Mouse (Mus musculus) heart, embryonic 16.5 days (tissue): ENCODE data around the gene Erg. TPM values are rescaled to one million over a fixed set of nuclear protein-coding genes. Genes with fewer than 3 reads are reported as not detected.

Source experiments
- ATAC-seq: fragments of 200-750 bp; cut with Nextera tagmentation; replicated peaks from 2 replicates; pipeline ENCODE4 v1.8.0; 2017; ENCODE audit warnings: moderate number of reproducible peaks; ENCODE audit not compliant: insufficient read depth, low FRiP score; ENCODE audit errors: extremely low read depth
- H3K27ac ChIP-seq: fragments of 300-500 bp; sonication (generic); 2 replicates; pipeline ENCODE4 v1.5.1; 2014; ENCODE audit warnings: mild to moderate bottlenecking, low read length, control low read depth, moderate library complexity
- H3K27me3 ChIP-seq: fragments of 300-500 bp; sonication (generic); 2 replicates; pipeline ENCODE4 v1.6.1; 2014; ENCODE audit warnings: low read length, mixed read lengths; ENCODE audit not compliant: control insufficient read depth, insufficient read depth
- H3K36me3 ChIP-seq: fragments of 300-500 bp; sonication (generic); 2 replicates; pipeline ENCODE4 v1.6.1; 2014; ENCODE audit not compliant: control insufficient read depth, insufficient read depth
- H3K4me1 ChIP-seq: fragments of 300-500 bp; sonication (generic); 2 replicates; pipeline ENCODE4 v1.6.1; 2014; ENCODE audit warnings: low read length, mixed read lengths; ENCODE audit not compliant: control insufficient read depth, insufficient read depth
- H3K4me2 ChIP-seq: fragments of 300-500 bp; sonication (generic); 2 replicates; pipeline ENCODE4 v1.6.1; 2014; ENCODE audit warnings: low read depth, mild to moderate bottlenecking, control low read depth, low read length
- H3K4me3 ChIP-seq: fragments of 300-500 bp; sonication (generic); 2 replicates; pipeline ENCODE4 v1.5.1; 2014; ENCODE audit warnings: mild to moderate bottlenecking, control low read depth, low read length
- H3K9ac ChIP-seq: fragments of 300-500 bp; sonication (generic); 2 replicates; pipeline ENCODE4 v1.6.1; 2014; ENCODE audit warnings: low read length, control low read depth
- H3K9me3 ChIP-seq: fragments of 300-500 bp; sonication (generic); replicated peaks from 2 replicates; pipeline ENCODE4 v1.6.1; 2016; ENCODE audit warnings: low read length; ENCODE audit not compliant: control insufficient read depth
- WGBS: fragments of 180-500 bp; shearing (Covaris S2); extraction: QIAGEN DNeasy Blood & Tissue Kit; methylation state at CpG from one replicate; pipeline ENCODE4 v1.1.7; 2014; 5-methylcytosine and 5-hydroxymethylcytosine counted together
- polyA plus RNA-seq: library from polyadenylated mRNA; unstranded; fragments of >200 nt; fragmentation: Nextera tagmentation; extraction: Ambion mirVana; gene quantifications from 2 replicates; pipeline ENCODE4 v1.2.1, GENCODE M21; 2015

Erg gene
- polyA plus RNA-seq, 1 experiment from 2014 or later: 6.8 TPM

- Histone ChIP-seq H3K9me3 (no peaks in the 10 kb centered on the region), H3K4me2 (no peak overlapping the region), H3K36me3 (no peaks in the 10 kb centered on the region), H3K4me1 (no peaks in the 10 kb centered on the region), H3K27ac (no peak overlapping the region), H3K9ac (no peak overlapping the region), H3K27me3 (no peaks in the 10 kb centered on the region), H3K4me3 (no peak overlapping the region)
- WGBS: 67% methylated on average over 20 of the region's 20 CpGs
- no peak for ATAC-seq
Observed at GRCm38 (mm10) chr16:95611982-95612746, 25.8 kb upstream of the Erg start.

- WGBS: 61% methylated on average over 7 of the region's 7 CpGs
- Histone ChIP-seq H3K9me3 (no peaks in the 10 kb centered on the region), H3K9ac (no peak overlapping the region), H3K4me3 (no peak overlapping the region), H3K27me3 (no peaks in the 10 kb centered on the region), H3K27ac (no peak overlapping the region), H3K36me3 (no peaks in the 10 kb centered on the region), H3K4me2 (no peak overlapping the region), H3K4me1 (no peaks in the 10 kb centered on the region)
- ATAC-seq: no peak
Observed at GRCm38 (mm10) chr16:95608624-95609023, 22.2 kb upstream of the Erg start.

GRCm38 (mm10) chr16:95605304-95605703 is 18.9 kb upstream of the Erg start:
- WGBS: 21% methylated on average over 7 of the region's 7 CpGs
- peak; percentile 37; the same call in 1 of the 2 replicates for ATAC-seq
- no peak overlapping the region for H3K4me3 ChIP-seq
- no peaks in the 10 kb centered on the region for H3K9me3 ChIP-seq
- no peaks in the 10 kb centered on the region for H3K27me3 ChIP-seq
- no peaks in the 10 kb centered on the region for H3K4me1 ChIP-seq
- no peak overlapping the region for H3K9ac ChIP-seq
- H3K4me2 ChIP-seq: no peak overlapping the region
- H3K27ac ChIP-seq: no peak overlapping the region
- H3K36me3 ChIP-seq: no peaks in the 10 kb centered on the region

GRCm38 (mm10) chr16:95602504-95602903 is 16.1 kb upstream of the Erg start:
- Histone ChIP-seq H3K4me2 (no peak overlapping the region), H3K9me3 (no peaks in the 10 kb centered on the region), H3K4me1 (no peaks in the 10 kb centered on the region), H3K27me3 (no peaks in the 10 kb centered on the region), H3K36me3 (no peaks in the 10 kb centered on the region), H3K4me3 (no peak overlapping the region), H3K27ac (no peak overlapping the region), H3K9ac (no peak overlapping the region)
- no peak for ATAC-seq
- 44% methylated on average over 5 of the region's 5 CpGs for WGBS

GRCm38 (mm10) chr16:95601807-95602206 is 15.4 kb upstream of the Erg start:
- Histone ChIP-seq H3K4me3 (no peak overlapping the region), H3K4me1 (no peaks in the 10 kb centered on the region), H3K9ac (no peak overlapping the region), H3K27me3 (no peaks in the 10 kb centered on the region), H3K36me3 (no peaks in the 10 kb centered on the region), H3K9me3 (no peaks in the 10 kb centered on the region), H3K4me2 (no peak overlapping the region), H3K27ac (no peak overlapping the region)
- no peak for ATAC-seq
- WGBS: 35% methylated on average over 4 of the region's 4 CpGs

- Histone ChIP-seq H3K9me3 (no peaks in the 10 kb centered on the region), H3K4me1 (no peaks in the 10 kb centered on the region), H3K4me2 (no peak overlapping the region), H3K27me3 (no peaks in the 10 kb centered on the region), H3K9ac (no peak overlapping the region), H3K4me3 (no peak overlapping the region), H3K27ac (no peak overlapping the region), H3K36me3 (no peaks in the 10 kb centered on the region)
- WGBS: 92% methylated on average over 4 of the region's 4 CpGs
- ATAC-seq: no peak
Observed at GRCm38 (mm10) chr16:95601219-95601580, 14.8 kb upstream of the Erg start.

- no peak overlapping the region for H3K9ac ChIP-seq
- H3K9me3 ChIP-seq: no peaks in the 10 kb centered on the region
- no peak for ATAC-seq
- H3K27me3 ChIP-seq: no peaks in the 10 kb centered on the region
- H3K4me2 ChIP-seq: no peak overlapping the region
- WGBS: 85% methylated on average over 19 of the region's 19 CpGs
- no peaks in the 10 kb centered on the region for H3K36me3 ChIP-seq
- no peak overlapping the region for H3K27ac ChIP-seq
- no peak overlapping the region for H3K4me3 ChIP-seq
- no peaks in the 10 kb centered on the region for H3K4me1 ChIP-seq
Observed at GRCm38 (mm10) chr16:95600572-95601218, 14.3 kb upstream of the Erg start.

GRCm38 (mm10) chr16:95598930-95599329 is 12.5 kb upstream of the Erg start:
- H3K4me3 ChIP-seq: no peak overlapping the region
- H3K36me3 ChIP-seq: no peaks in the 10 kb centered on the region
- no peak overlapping the region for H3K27ac ChIP-seq
- H3K9me3 ChIP-seq: no peaks in the 10 kb centered on the region
- no peaks in the 10 kb centered on the region for H3K4me1 ChIP-seq
- H3K4me2 ChIP-seq: no peak overlapping the region
- no peaks in the 10 kb centered on the region for H3K27me3 ChIP-seq
- H3K9ac ChIP-seq: no peak overlapping the region
- ATAC-seq: no peak
- WGBS: 89% methylated on average over 4 of the region's 4 CpGs

GRCm38 (mm10) chr16:95597578-95597951 is 11.2 kb upstream of the Erg start:
- Histone ChIP-seq H3K36me3 (no peaks in the 10 kb centered on the region), H3K9me3 (no peaks in the 10 kb centered on the region), H3K4me2 (no peak overlapping the region), H3K9ac (no peak overlapping the region), H3K4me1 (no peaks in the 10 kb centered on the region), H3K27ac (no peak overlapping the region), H3K4me3 (no peak overlapping the region), H3K27me3 (no peaks in the 10 kb centered on the region)
- 52% methylated on average over 7 of the region's 7 CpGs for WGBS
- no peak for ATAC-seq
